Mouse (Mus musculus) adrenal gland, adult 2 months (tissue): ENCODE measurements at regions not wholly inside any gene's neighbourhood (a gene's known extent, or its start where the extent isn't known, plus 50 kb on each side); places are given as distances from the start of the nearest gene placed in this dataset.

Source experiments
- DNase-seq: peaks from one replicate; pipeline ENCODE4 v3.0.0; 2021

GRCm38 (mm10) chr15:7459992-7460820, 62.0 kb upstream of the Egflam start:
- DNase-seq: peak; percentile 51

GRCm38 (mm10) chr15:7462549-7462948, 64.4 kb upstream of the Egflam start:
- no peak for DNase-seq

GRCm38 (mm10) chr15:7463444-7464350, 65.5 kb upstream of the Egflam start:
- no peak for DNase-seq

GRCm38 (mm10) chr15:7480211-7480610, 82.0 kb upstream of the Egflam start:
- DNase-seq: no peak

GRCm38 (mm10) chr15:7480792-7481210, 82.6 kb upstream of the Egflam start:
- DNase-seq: no peak

GRCm38 (mm10) chr15:7483686-7484085, 85.5 kb upstream of the Egflam start:
- DNase-seq: peak; percentile 6

GRCm38 (mm10) chr15:7491091-7491490, 92.9 kb upstream of the Egflam start:
- no peak for DNase-seq

GRCm38 (mm10) chr15:7493126-7493669, 95.0 kb upstream of the Egflam start:
- no peak for DNase-seq

- DNase-seq: no peak
Measured at GRCm38 (mm10) chr15:7497852-7498251, 99.7 kb upstream of the Egflam start.

GRCm38 (mm10) chr15:7508535-7508934, 110.3 kb upstream of the Egflam start:
- no peak for DNase-seq

GRCm38 (mm10) chr15:7514743-7515273, 116.6 kb upstream of the Egflam start:
- DNase-seq: no peak

GRCm38 (mm10) chr15:7521611-7522010, 123.4 kb upstream of the Egflam start:
- no peak for DNase-seq

GRCm38 (mm10) chr15:7522902-7523786, 124.9 kb upstream of the Egflam start:
- no peak for DNase-seq

- peak; percentile 30 for DNase-seq
Measured at GRCm38 (mm10) chr15:7530959-7531588, 132.9 kb upstream of the Egflam start.

GRCm38 (mm10) chr15:7537858-7538257, 139.7 kb upstream of the Egflam start:
- peak; percentile 46 for DNase-seq

GRCm38 (mm10) chr15:7553190-7553895, 155.1 kb upstream of the Egflam start:
- no peak for DNase-seq

GRCm38 (mm10) chr15:7554433-7554832, 156.2 kb upstream of the Egflam start:
- no peak for DNase-seq

GRCm38 (mm10) chr15:7563279-7563678, 165.1 kb upstream of the Egflam start:
- no peak for DNase-seq

GRCm38 (mm10) chr15:7563726-7564125, 165.5 kb upstream of the Egflam start:
- DNase-seq: peak; percentile 43

- DNase-seq: no peak
Measured at GRCm38 (mm10) chr15:7572221-7572620, 174.0 kb upstream of the Egflam start.
